Mouse (Mus musculus) forebrain, embryonic 12.5 days (tissue): ENCODE measurements around the gene Sstr3. TPM values are rescaled to one million over a fixed set of nuclear protein-coding genes. Genes with fewer than 3 reads are reported as not detected.

ENCODE experiments used
- polyA plus RNA-seq: library from polyadenylated mRNA; unstranded; fragments of >200 nt; fragmentation: Nextera tagmentation; extraction: Ambion mirVana; gene quantifications from 2 replicates; pipeline ENCODE4 v1.2.1, GENCODE M21; 2016

Sstr3 gene
- polyA plus RNA-seq, 1 experiment from 2014 or later: 0.32 TPM

Other genes with a start within 250 kb of the Sstr3 start
- 0.10 and 0.20 TPM in 2 replicates for gene Csf2rb2, start 239.0 kb downstream of the Sstr3 start, polyA plus RNA-seq
- gene Csf2rb, start 218.9 kb downstream of the Sstr3 start, polyA plus RNA-seq: 0.90 and 0.91 TPM in 2 replicates
- gene Tex33, start 148.8 kb downstream of the Sstr3 start, polyA plus RNA-seq: not detected in 2 replicates
- 10.1 and 10.3 TPM in 2 replicates for gene Tst, start 138.8 kb downstream of the Sstr3 start, polyA plus RNA-seq
- 1.7 and 2.8 TPM in 2 replicates for gene Mpst, start 138.3 kb downstream of the Sstr3 start, polyA plus RNA-seq
- 67.3 and 79.6 TPM in 2 replicates for gene Kctd17, start 116.1 kb downstream of the Sstr3 start, polyA plus RNA-seq
- gene Tmprss6, start 76.1 kb downstream of the Sstr3 start, polyA plus RNA-seq: 0.43 and 1.3 TPM in 2 replicates
- gene Il2rb, start 49.4 kb downstream of the Sstr3 start, polyA plus RNA-seq: not detected in 2 replicates
- 6.2 and 7.6 TPM in 2 replicates for gene C1qtnf6, start 13.3 kb downstream of the Sstr3 start, polyA plus RNA-seq
- 2.6 and 4.6 TPM in 2 replicates for gene Rac2, start 28.1 kb upstream of the Sstr3 start, polyA plus RNA-seq
- gene Cyth4, start 52.4 kb upstream of the Sstr3 start, polyA plus RNA-seq: 3.5 and 4.5 TPM in 2 replicates
- gene Elfn2, start 174.1 kb upstream of the Sstr3 start, polyA plus RNA-seq: 1.2 TPM in 2 replicates
- gene Mfng, start 228.8 kb upstream of the Sstr3 start, polyA plus RNA-seq: 137 and 147 TPM in 2 replicates